ENCODE assay signal across 10 mouse cellular contexts in the genomic region with DNA sequence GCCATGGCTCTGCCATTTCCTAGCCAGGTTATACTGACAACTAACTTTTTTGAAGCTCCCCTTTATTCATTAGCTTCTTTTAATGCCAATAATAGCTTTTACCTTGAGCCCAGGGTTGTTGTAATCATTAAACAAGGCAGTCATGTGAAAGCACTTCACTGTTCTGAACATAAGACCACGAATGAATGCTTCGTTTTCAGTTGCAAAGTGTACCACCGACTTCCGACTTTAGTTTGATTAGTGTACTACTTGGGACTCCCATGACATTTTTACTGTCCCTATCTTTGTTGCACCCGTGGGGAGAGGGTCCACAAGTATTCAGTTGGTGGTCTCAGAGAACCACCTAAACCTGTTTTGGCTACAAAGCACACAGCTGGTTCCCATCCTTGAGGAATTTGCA. TPM values are rescaled to one million over a fixed set of nuclear protein-coding genes. Genes with fewer than 3 reads are reported as not detected.
DNase-seq lines count a peak whose midpoint lies in the region; ATAC-seq lines count a peak whose summit lies in the region.
"Had no signal": no experiment of that assay in that cellular context is flagged by ENCODE, and none has a peak within 500 bp of the region (broad histone marks: within the 10 kb centered on the region; RNA-seq: fewer than 3 reads in every experiment).

No protein-coding gene starts in this region.

- peaks cover 11% of the 10 kb centered on the region for H3K4me1 ChIP-seq in heart, embryonic 11.5 days (ENCODE audit: control insufficient read depth, insufficient read depth, low read length)
- H3K4me1 ChIP-seq in forebrain, embryonic 14.5 days (ENCODE audit: control insufficient read depth, insufficient read depth, low read length) = peaks cover 13% of the 10 kb centered on the region; the same call in 1 of the 2 replicates
- peaks cover 27% of the 10 kb centered on the region for H3K4me1 ChIP-seq in kidney, embryonic 16.5 days (ENCODE audit: insufficient read depth, low read length)
- H3K4me1 ChIP-seq in midbrain, embryonic 15.5 days = peaks cover 29% of the 10 kb centered on the region

- H3K4me2 ChIP-seq in heart, embryonic 11.5 days = peak overlapping the region; percentile 62
- H3K4me2 ChIP-seq in forebrain, embryonic 14.5 days (ENCODE audit: low read length) = peak overlapping the region; percentile 46
- H3K4me2 ChIP-seq in kidney, embryonic 16.5 days (replicated peaks; ENCODE audit: low read depth, low read length) = peak overlapping the region; percentile 57
- peak overlapping the region; percentile 68; the same call in 1 of the 2 replicates for H3K4me2 ChIP-seq in midbrain, embryonic 15.5 days

- H3K36me3 ChIP-seq in heart, embryonic 11.5 days (ENCODE audit: control insufficient read depth, insufficient read depth, low read length) = no peaks in the 10 kb centered on the region
- no peaks in the 10 kb centered on the region for H3K36me3 ChIP-seq in forebrain, embryonic 14.5 days (ENCODE audit: control insufficient read depth, insufficient read depth, low read length)
- no peaks in the 10 kb centered on the region for H3K36me3 ChIP-seq in kidney, embryonic 16.5 days (ENCODE audit: insufficient read depth, low read length)
- no peaks in the 10 kb centered on the region for H3K36me3 ChIP-seq in midbrain, embryonic 15.5 days (replicated peaks)

- H3K4me3 ChIP-seq in heart, embryonic 11.5 days (ENCODE audit: low read depth, low read length) = peak overlapping the region; percentile 95
- H3K4me3 ChIP-seq in forebrain, embryonic 14.5 days (ENCODE audit: low read depth, low read length) = no peak overlapping the region
- peak overlapping the region; percentile 96 for H3K4me3 ChIP-seq in kidney, embryonic 16.5 days (ENCODE audit: low read length)
- H3K4me3 ChIP-seq in midbrain, embryonic 15.5 days = peak overlapping the region; percentile 95; the same call in 1 of the 2 replicates

- 23% methylated on average over 5 of the region's 5 CpGs for WGBS in heart, embryonic 11.5 days (ENCODE audit: insufficient replicate concordance)
- WGBS in forebrain, embryonic 14.5 days = 18% methylated on average over 5 of the region's 5 CpGs
- 19% methylated on average over 5 of the region's 5 CpGs for WGBS in kidney, embryonic 16.5 days
- WGBS in midbrain, embryonic 15.5 days = 28% methylated on average over 5 of the region's 5 CpGs

- H3K27ac ChIP-seq in heart, embryonic 11.5 days (ENCODE audit: low read depth, low read length) = peak overlapping the region; percentile 99; the same call in 1 of the 2 replicates
- no peak overlapping the region for H3K27ac ChIP-seq in forebrain, embryonic 14.5 days (ENCODE audit: low read depth, low read length)
- H3K27ac ChIP-seq in kidney, embryonic 16.5 days (ENCODE audit: low read length) = peak overlapping the region; percentile 99
- H3K27ac ChIP-seq in midbrain, embryonic 15.5 days = peak overlapping the region; percentile 95; the same call in 1 of the 2 replicates

- DNase-seq in heart, adult 9 months (ENCODE audit: low spot score in 2 of 2) = no peak
- DNase-seq in forebrain, embryonic 14.5 days (ENCODE audit: low spot score) = no peak
- DNase-seq in adipocyte (ENCODE audit: low spot score) = no peak
- no peak for DNase-seq in spleen, adult 18-20 months
- DNase-seq in gastrocnemius, adult 8-10 months (ENCODE audit: low spot score in 2 of 2) = no peak
- DNase-seq: adrenal gland, postnatal 25 days; left cerebral cortex, postnatal 4 days had no signal

- no peak for ATAC-seq in heart, embryonic 11.5 days (replicated peaks; ENCODE audit: insufficient number of reproducible peaks, low FRiP score, low TSS enrichment)
- ATAC-seq in forebrain, embryonic 14.5 days = no peak
- no peak for ATAC-seq in kidney, embryonic 16.5 days (ENCODE audit: low FRiP score, low TSS enrichment)
- no peak for ATAC-seq in midbrain, embryonic 15.5 days (replicated peaks)

- no peaks in the 10 kb centered on the region for H3K9me3 ChIP-seq in heart, embryonic 11.5 days (replicated peaks; ENCODE audit: control insufficient read depth, low read length)
- H3K9me3 ChIP-seq in forebrain, embryonic 14.5 days (replicated peaks; ENCODE audit: control insufficient read depth, low read length) = no peaks in the 10 kb centered on the region
- H3K9me3 ChIP-seq in kidney, embryonic 16.5 days (ENCODE audit: low read length) = no peaks in the 10 kb centered on the region
- no peaks in the 10 kb centered on the region for H3K9me3 ChIP-seq in midbrain, embryonic 15.5 days

- no peak overlapping the region for H3K9ac ChIP-seq in heart, embryonic 11.5 days (ENCODE audit: low read depth, low read length)
- peak overlapping the region; percentile 95; the same call in 1 of the 2 replicates for H3K9ac ChIP-seq in forebrain, embryonic 14.5 days (ENCODE audit: low read length)
- peak overlapping the region; percentile 99 for H3K9ac ChIP-seq in kidney, embryonic 16.5 days (replicated peaks; ENCODE audit: low read length)
- H3K9ac ChIP-seq in midbrain, embryonic 15.5 days = peak overlapping the region; percentile 87; the same call in 1 of the 2 replicates

- H3K27me3 ChIP-seq in heart, embryonic 11.5 days (ENCODE audit: control insufficient read depth, insufficient read depth, low read length) = no peaks in the 10 kb centered on the region
- no peaks in the 10 kb centered on the region for H3K27me3 ChIP-seq in forebrain, embryonic 14.5 days (replicated peaks; ENCODE audit: control insufficient read depth, insufficient read depth, low read length)
- no peaks in the 10 kb centered on the region for H3K27me3 ChIP-seq in kidney, embryonic 16.5 days (ENCODE audit: insufficient read depth, low read length)
- H3K27me3 ChIP-seq in midbrain, embryonic 15.5 days (replicated peaks) = no peaks in the 10 kb centered on the region

RNA-seq across cellular contexts. Expression of a gene that starts 0.3 kb away (rescaled TPM):
- polyA plus RNA-seq in heart, embryonic 11.5 days (2014; fragmentation: Nextera tagmentation; extraction: Ambion mirVana) = 203 and 213 TPM in 2 replicates
- polyA plus RNA-seq in forebrain, embryonic 14.5 days (2014; fragmentation: Nextera tagmentation; extraction: Ambion mirVana) = 107 and 121 TPM in 2 replicates
- 119 and 122 TPM in 2 replicates for polyA plus RNA-seq in kidney, embryonic 16.5 days (2015; fragmentation: Nextera tagmentation; extraction: Ambion mirVana)
- polyA plus RNA-seq in midbrain, embryonic 15.5 days (2015; fragmentation: Nextera tagmentation; extraction: Ambion mirVana) = 75.2 and 76.0 TPM in 2 replicates
- total RNA-seq in gastrocnemius, adult 8-10 months (2022) = 100 to 1,000 TPM; 110 to 119 (median 115) TPM
